Mouse (Mus musculus) lung, postnatal 4 days (tissue): Measurements from ENCODE around the gene Cap1.

Source experiments
- DNase-seq, 2 experiments: peaks; one replicate each; pipeline ENCODE4 v3.0.0; 2021

Cap1 gene

GRCm38 (mm10) chr4:122886579-122887254, 861 bp upstream of the Cap1 start:
- DNase-seq, result no peak

- peak in 1 of 2 experiments; percentile 46 for DNase-seq
These were observed 1.1 kb downstream of the Cap1 start for GRCm38 (mm10) chr4:122884481-122885340.

- DNase-seq, result no peak
These were observed 1.8 kb downstream of the Cap1 start for GRCm38 (mm10) chr4:122884051-122884450.

GRCm38 (mm10) chr4:122883294-122883693, 2.6 kb downstream of the Cap1 start:
- no peak for DNase-seq

- DNase-seq, result no peak
These were observed 3.3 kb downstream of the Cap1 start for GRCm38 (mm10) chr4:122882544-122882943.

- peak; percentile 41 to 47 for DNase-seq
These were observed 7.4 kb downstream of the Cap1 start for GRCm38 (mm10) chr4:122878333-122879070.

- DNase-seq, result no peak
These were observed 12.3 kb downstream of the Cap1 start for GRCm38 (mm10) chr4:122873512-122873911.

- no peak for DNase-seq
These were observed 12.9 kb downstream of the Cap1 start for GRCm38 (mm10) chr4:122873003-122873402.

GRCm38 (mm10) chr4:122871989-122872388, 13.9 kb downstream of the Cap1 start:
- no peak for DNase-seq

- DNase-seq, result no peak
These were observed 14.6 kb downstream of the Cap1 start for GRCm38 (mm10) chr4:122871269-122871668.

- DNase-seq, result no peak
These were observed 15.1 kb downstream of the Cap1 start for GRCm38 (mm10) chr4:122870741-122871140.

- no peak for DNase-seq
These were observed 15.8 kb downstream of the Cap1 start for GRCm38 (mm10) chr4:122870027-122870426.

- no peak for DNase-seq
These were observed 17.8 kb downstream of the Cap1 start for GRCm38 (mm10) chr4:122868041-122868440.

GRCm38 (mm10) chr4:122861836-122862235, 24.0 kb downstream of the Cap1 start:
- DNase-seq, result no peak

- DNase-seq, result peak in 1 of 2 experiments; percentile 34
These were observed 26.7 kb downstream of the Cap1 start for GRCm38 (mm10) chr4:122859096-122859674.

GRCm38 (mm10) chr4:122857909-122858308, 27.9 kb downstream of the Cap1 start:
- no peak for DNase-seq

GRCm38 (mm10) chr4:122854770-122855169, 31.1 kb downstream of the Cap1 start:
- no peak for DNase-seq

- no peak for DNase-seq
These were observed 32.2 kb downstream of the Cap1 start for GRCm38 (mm10) chr4:122853691-122854090.

- DNase-seq, result no peak
These were observed 34.3 kb downstream of the Cap1 start for GRCm38 (mm10) chr4:122851535-122851934.

GRCm38 (mm10) chr4:122848150-122848621, 37.7 kb downstream of the Cap1 start:
- DNase-seq, result peak; percentile 68 to 72

GRCm38 (mm10) chr4:122838416-122838815, 47.4 kb downstream of the Cap1 start:
- DNase-seq, result no peak

GRCm38 (mm10) chr4:122837994-122838393, 47.9 kb downstream of the Cap1 start:
- no peak for DNase-seq
